Mouse (Mus musculus) forebrain, embryonic 12.5 days (tissue): Measurements from ENCODE around the gene Magoh. TPM values are rescaled to one million over a fixed set of nuclear protein-coding genes. Genes with fewer than 3 reads are reported as not detected.

ENCODE experiments used
- ATAC-seq: fragments of 200-750 bp; cut with Nextera tagmentation; 2 replicates; pipeline ENCODE4 v1.8.0; 2017; ENCODE audit warnings: moderate TSS enrichment; ENCODE audit not compliant: low FRiP score
- H3K27ac ChIP-seq: fragments of 300-500 bp; sonication (generic); 2 replicates; pipeline ENCODE4 v1.5.1; 2016; ENCODE audit warnings: mild to moderate bottlenecking
- H3K27me3 ChIP-seq: fragments of 300-500 bp; sonication (generic); 2 replicates; pipeline ENCODE4 v1.6.1; 2016; ENCODE audit warnings: mild to moderate bottlenecking
- H3K36me3 ChIP-seq: fragments of 300-500 bp; sonication (generic); replicated peaks from 2 replicates; pipeline ENCODE4 v1.6.1; 2016; ENCODE audit warnings: mild to moderate bottlenecking
- H3K4me1 ChIP-seq: fragments of 300-500 bp; sonication (generic); 2 replicates; pipeline ENCODE4 v1.6.1; 2016
- H3K4me2 ChIP-seq: fragments of 300-500 bp; sonication (generic); 2 replicates; pipeline ENCODE4 v1.6.1; 2016; ENCODE audit warnings: mild to moderate bottlenecking, moderate library complexity
- H3K4me3 ChIP-seq: fragments of 300-500 bp; sonication (generic); replicated peaks from 2 replicates; pipeline ENCODE4 v1.5.1; 2016; ENCODE audit warnings: mild to moderate bottlenecking
- H3K9ac ChIP-seq: fragments of 300-500 bp; sonication (generic); 2 replicates; pipeline ENCODE4 v1.6.1; 2016; ENCODE audit warnings: mild to moderate bottlenecking
- H3K9me3 ChIP-seq: fragments of 300-500 bp; sonication (generic); 2 replicates; pipeline ENCODE4 v1.6.1; 2016
- WGBS: fragments of 180-500 bp; shearing (Covaris S2); methylation state at CpG from one replicate; pipeline ENCODE4 v1.1.7; 2016; 5-methylcytosine and 5-hydroxymethylcytosine counted together
- polyA plus RNA-seq: library from polyadenylated mRNA; unstranded; fragments of >200 nt; fragmentation: Nextera tagmentation; extraction: Ambion mirVana; gene quantifications from 2 replicates; pipeline ENCODE4 v1.2.1, GENCODE M21; 2016

Gene Magoh
- polyA plus RNA-seq, 1 experiment from 2014 or later: 232 TPM

GRCm38 (mm10) chr4:107933239-107933638, 53.7 kb downstream of the Magoh start:
- no peaks in the 10 kb centered on the region for H3K36me3 ChIP-seq
- H3K4me2 ChIP-seq: no peak overlapping the region
- H3K27ac ChIP-seq: no peak overlapping the region
- no peaks in the 10 kb centered on the region for H3K27me3 ChIP-seq
- H3K4me3 ChIP-seq: no peak overlapping the region
- ATAC-seq: no peak
- no peaks in the 10 kb centered on the region for H3K4me1 ChIP-seq
- 84% methylated on average over 8 of the region's 8 CpGs for WGBS
- H3K9ac ChIP-seq: no peak overlapping the region
- no peaks in the 10 kb centered on the region for H3K9me3 ChIP-seq

DNA sequence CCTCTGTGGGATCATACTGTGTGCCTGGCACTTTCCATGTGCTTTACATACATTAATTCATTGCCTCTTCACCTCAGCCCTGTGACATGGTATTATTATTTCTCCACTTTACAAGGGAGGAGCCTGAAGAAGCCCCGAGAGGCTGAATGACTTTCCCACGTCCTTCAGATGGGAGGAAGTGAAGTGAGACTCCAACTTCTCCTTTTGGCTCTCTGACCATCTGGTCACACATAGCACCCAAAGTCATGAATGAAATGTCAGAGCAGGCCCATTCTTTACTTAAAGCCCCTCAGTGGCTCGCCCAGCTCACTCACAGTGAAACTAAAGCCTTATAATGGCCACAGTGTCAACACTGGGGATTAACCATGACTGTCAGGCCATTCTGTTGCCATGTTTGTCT, 55.7 kb downstream of the Magoh start:
- no peak for ATAC-seq
- no peak overlapping the region for H3K27ac ChIP-seq
- no peak overlapping the region for H3K4me2 ChIP-seq
- H3K9ac ChIP-seq: no peak overlapping the region
- no peaks in the 10 kb centered on the region for H3K4me1 ChIP-seq
- no peak overlapping the region for H3K4me3 ChIP-seq
- H3K27me3 ChIP-seq: peaks cover 3% of the 10 kb centered on the region; the same call in 1 of the 2 replicates
- 75% methylated on average over 3 of the region's 3 CpGs for WGBS
- H3K36me3 ChIP-seq: no peaks in the 10 kb centered on the region
- H3K9me3 ChIP-seq: no peaks in the 10 kb centered on the region

Other genes starting within 250 kb of the Magoh start
- gene Dmrtb1, start 195.5 kb upstream of the Magoh start, polyA plus RNA-seq: 27.5 and 30.8 TPM in 2 replicates
- 43.3 and 48.3 TPM in 2 replicates for gene Lrp8, start 77.5 kb upstream of the Magoh start, polyA plus RNA-seq
- gene 0610037L13Rik, start 10.1 kb downstream of the Magoh start, polyA plus RNA-seq: 110 and 115 TPM in 2 replicates
- 25.1 and 25.4 TPM in 2 replicates for gene Cpt2, start 43.9 kb downstream of the Magoh start, polyA plus RNA-seq
- not detected in 2 replicates for gene Slc1a7, start 88.6 kb downstream of the Magoh start, polyA plus RNA-seq
- gene Podn, start 216.7 kb downstream of the Magoh start, polyA plus RNA-seq: 0.21 and 0.27 TPM in 2 replicates